Mouse (Mus musculus) small intestine, adult 2 months (tissue): ENCODE data around the gene Izumo2. TPM values are rescaled to one million over a fixed set of nuclear protein-coding genes. Genes with fewer than 3 reads are reported as not detected.

ENCODE experiments used
- H3K27ac ChIP-seq: fragments of 200-500 bp; 2 replicates; pipeline ENCODE4 v1.5.1; 2012; ENCODE audit warnings: low read depth, low read length, control low read depth, inconsistent platforms; ENCODE audit not compliant: insufficient read depth
- H3K27me3 ChIP-seq: fragments of 200-500 bp; 2 replicates; pipeline ENCODE4 v1.6.1; 2012; ENCODE audit warnings: mild to moderate bottlenecking, moderate library complexity, low read length, inconsistent platforms; ENCODE audit not compliant: control insufficient read depth, insufficient read depth
- H3K36me3 ChIP-seq: fragments of 200-500 bp; 2 replicates; pipeline ENCODE4 v1.6.1; 2012; ENCODE audit warnings: mild to moderate bottlenecking, low read length, control low read depth, inconsistent platforms; ENCODE audit not compliant: control insufficient read depth, insufficient read depth
- H3K4me1 ChIP-seq: fragments of 200-500 bp; 2 replicates; pipeline ENCODE4 v1.6.1; 2012; ENCODE audit warnings: low read length, inconsistent platforms, mixed read lengths; ENCODE audit not compliant: control insufficient read depth, insufficient read depth, insufficient read length
- H3K4me3 ChIP-seq: fragments of 200-500 bp; 2 replicates; pipeline ENCODE4 v1.5.1; 2012; ENCODE audit warnings: low read depth, mild to moderate bottlenecking, control low read depth, inconsistent platforms, low read length, moderate library complexity
- CTCF ChIP-seq: fragments of 200-500 bp; IDR thresholded peaks from 2 replicates; pipeline ENCODE4 v1.5.1; 2012; ENCODE audit warnings: low read depth, mild to moderate bottlenecking, control low read depth, inconsistent platforms, low read length, moderate library complexity, mixed read lengths; ENCODE audit not compliant: insufficient replicate concordance, insufficient read length; ENCODE audit errors: extremely low read depth
- POLR2A ChIP-seq: fragments of 200-500 bp; IDR thresholded peaks from 2 replicates; pipeline ENCODE4 v1.6.1; 2012; ENCODE audit warnings: low read depth, mild to moderate bottlenecking, control low read depth, inconsistent platforms, low read length, moderate library complexity
- WGBS: fragments of 180-500 bp; shearing (Covaris S2); methylation state at CpG from one replicate; pipeline ENCODE4 v1.1.7; 2018; 5-methylcytosine and 5-hydroxymethylcytosine counted together
- polyA plus RNA-seq: library from polyadenylated mRNA; depleted of rRNA; stranded (reverse); fragments of >200 nt; gene quantifications from 2 replicates; pipeline ENCODE4 v1.2.3, GENCODE M21; 2012

Gene Izumo2
- polyA plus RNA-seq, 1 experiment, result not detected

GRCm38 (mm10) chr7:44667996-44668738, 40.4 kb upstream of the Izumo2 start:
- Histone ChIP-seq H3K27ac (peak overlapping the region; percentile 100), H3K4me1 (peaks cover 14% of the 10 kb centered on the region), H3K27me3 (no peaks in the 10 kb centered on the region), H3K4me3 (peak overlapping the region; percentile 88), H3K36me3 (peaks cover 16% of the 10 kb centered on the region)
- WGBS, result 22% methylated on average over 13 of the region's 13 CpGs
- no peak for TF ChIP-seq CTCF
- TF ChIP-seq POLR2A, result peak; percentile 69

DNA sequence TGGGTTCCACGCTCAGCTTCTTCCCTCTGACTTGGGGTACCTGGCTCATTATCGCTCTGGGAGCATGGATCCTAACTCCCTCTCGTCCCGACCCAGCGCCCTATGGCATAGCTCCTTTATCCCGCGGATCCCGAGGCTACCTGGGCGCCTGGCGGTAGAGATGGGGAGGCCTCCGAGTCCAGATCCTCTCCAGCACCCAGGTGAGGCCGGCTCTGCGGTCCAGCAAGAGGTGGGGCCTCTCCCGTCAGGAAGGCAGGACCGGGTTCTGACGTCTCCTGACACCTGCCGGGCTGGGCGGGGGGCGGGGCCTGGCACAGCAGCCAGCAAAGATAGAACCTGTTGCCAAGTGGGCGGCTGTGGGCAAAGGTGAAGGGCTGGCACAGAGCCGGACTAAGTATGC, 39.4 kb upstream of the Izumo2 start:
- peak overlapping the region; percentile 100 for H3K27ac ChIP-seq
- TF ChIP-seq CTCF (no peak), POLR2A (peak; percentile 92)
- H3K27me3 ChIP-seq, result no peaks in the 10 kb centered on the region
- H3K4me1 ChIP-seq, result peaks cover 14% of the 10 kb centered on the region
- WGBS, result 11% methylated on average over 21 of the region's 21 CpGs
- H3K36me3 ChIP-seq, result peaks cover 9% of the 10 kb centered on the region
- H3K4me3 ChIP-seq, result peak overlapping the region; percentile 88

DNA sequence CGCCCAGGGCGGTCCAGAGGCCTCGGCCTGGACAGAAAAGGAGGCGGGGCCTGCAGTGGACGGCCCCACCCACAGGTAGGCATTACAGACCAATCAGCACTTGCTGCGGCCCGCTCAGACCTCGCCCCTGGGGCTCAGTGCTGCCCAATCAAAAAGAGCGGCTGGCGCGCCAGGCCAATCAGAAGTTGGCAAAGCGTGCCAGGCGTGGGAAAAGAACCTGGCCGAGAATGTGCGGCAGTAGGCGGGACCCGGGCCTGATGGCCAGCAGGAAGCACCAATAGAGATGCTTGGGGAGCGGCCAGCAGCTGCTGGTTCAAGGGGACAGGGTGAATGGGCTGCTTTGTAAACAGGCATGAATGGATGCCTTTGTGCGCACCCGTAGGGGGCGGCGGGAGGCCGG, 37.7 kb upstream of the Izumo2 start, which contains the start of gene Myh14:
Gene Myh14, minus strand, starts transcription at position 41 of the 400 bp plus-strand sequence.
- Histone ChIP-seq H3K4me3 (peak within 1 kb of the TSS; percentile 54), H3K27me3 (no peaks in the 10 kb centered on the region), H3K36me3 (0 out of 2 replicates have a peak, but pooled peaks cover 2% of the 10 kb centered on the region), H3K4me1 (peaks cover 10% of the 10 kb centered on the region), H3K27ac (peak within 1 kb of the TSS; percentile 54)
- 2% methylated on average over 23 of the region's 23 CpGs for WGBS
- TF ChIP-seq CTCF, result no peak
- no peak for TF ChIP-seq POLR2A

- Histone ChIP-seq H3K4me1 (peaks cover 10% of the 10 kb centered on the region), H3K36me3 (no peaks in the 10 kb centered on the region), H3K4me3 (no peak overlapping the region), H3K27me3 (no peaks in the 10 kb centered on the region), H3K27ac (no peak overlapping the region)
- WGBS, result 70% methylated on average over 5 of the region's 5 CpGs
- TF ChIP-seq POLR2A (no peak), CTCF (no peak)
These were observed 36.3 kb upstream of the Izumo2 start for GRCm38 (mm10) chr7:44672193-44672592.

DNA sequence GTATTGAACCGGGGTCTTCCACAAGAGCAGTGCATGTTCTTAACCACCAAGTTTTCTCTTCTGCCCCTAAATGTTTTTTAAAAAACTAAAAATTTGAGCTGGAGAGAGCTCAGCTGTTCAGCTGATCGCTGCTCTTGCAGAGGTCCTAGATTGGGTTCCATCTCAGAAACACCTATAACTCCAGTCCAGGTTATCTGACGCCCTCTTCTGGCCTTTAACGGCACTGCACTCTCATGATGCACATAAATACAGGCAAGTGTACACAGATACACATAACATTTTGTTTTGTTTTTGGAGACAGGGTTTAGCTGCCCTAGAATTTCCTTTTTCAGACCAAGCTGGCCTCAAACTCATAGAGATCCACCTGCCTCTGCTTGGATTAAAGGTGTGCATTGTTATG, 34.0 kb upstream of the Izumo2 start:
- no peak overlapping the region for H3K27ac ChIP-seq
- no peak overlapping the region for H3K4me3 ChIP-seq
- TF ChIP-seq POLR2A, result no peak
- TF ChIP-seq CTCF, result no peak
- WGBS, result 80% methylated on average over 4 of the region's 4 CpGs
- peaks cover 10% of the 10 kb centered on the region for H3K4me1 ChIP-seq
- H3K27me3 ChIP-seq, result no peaks in the 10 kb centered on the region
- no peaks in the 10 kb centered on the region for H3K36me3 ChIP-seq

GRCm38 (mm10) chr7:44675171-44675570, 33.4 kb upstream of the Izumo2 start:
- 72% methylated on average over 6 of the region's 6 CpGs for WGBS
- Histone ChIP-seq H3K27ac (no peak overlapping the region), H3K27me3 (no peaks in the 10 kb centered on the region), H3K4me3 (no peak overlapping the region), H3K4me1 (peaks cover 9% of the 10 kb centered on the region), H3K36me3 (no peaks in the 10 kb centered on the region)
- TF ChIP-seq CTCF, result no peak
- TF ChIP-seq POLR2A, result no peak

DNA sequence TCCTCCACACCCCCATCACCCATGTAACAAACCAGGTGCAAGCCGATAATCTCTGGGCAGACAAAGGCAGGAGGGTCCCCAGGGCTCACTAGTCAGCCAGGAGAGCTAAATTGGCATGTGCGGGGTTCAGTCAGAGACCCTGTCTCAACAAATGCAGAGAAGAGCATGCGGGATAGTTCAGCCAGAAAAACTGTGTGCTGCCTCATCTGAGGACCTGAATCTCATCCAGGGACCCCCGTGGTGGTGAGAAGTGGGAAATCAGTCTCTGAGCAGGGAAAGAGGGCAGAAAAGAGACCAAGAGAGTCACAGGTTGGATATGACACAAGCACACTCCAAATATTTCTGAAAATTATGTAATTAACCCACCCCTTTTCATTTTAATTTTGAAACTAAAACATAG, 32.4 kb upstream of the Izumo2 start:
- H3K36me3 ChIP-seq, result no peaks in the 10 kb centered on the region
- no peak overlapping the region for H3K27ac ChIP-seq
- no peaks in the 10 kb centered on the region for H3K27me3 ChIP-seq
- 67% methylated on average over 4 of the region's 4 CpGs for WGBS
- H3K4me3 ChIP-seq, result no peak overlapping the region
- peaks cover 5% of the 10 kb centered on the region; the same call in 1 of the 2 replicates for H3K4me1 ChIP-seq
- TF ChIP-seq CTCF (no peak), POLR2A (no peak)
